Mouse (Mus musculus) retina, postnatal 7 days (tissue): ENCODE results near the gene Neb.

Experiments
- DNase-seq: peaks from one replicate; pipeline ENCODE4 v3.0.0-alpha.2; 2012; ENCODE audit warnings: low read depth, low spot score

The Neb gene

GRCm38 (mm10) chr2:52374706-52375105, 3.6 kb downstream of the Neb start:
- DNase-seq: no peak

- DNase-seq: no peak
These were observed 5.8 kb downstream of the Neb start for GRCm38 (mm10) chr2:52372480-52372879.

- DNase-seq: no peak
These were observed 6.2 kb downstream of the Neb start for GRCm38 (mm10) chr2:52372080-52372479.

GRCm38 (mm10) chr2:52371066-52371465, 7.2 kb downstream of the Neb start:
- DNase-seq: no peak

- DNase-seq: no peak
These were observed 8.7 kb downstream of the Neb start for GRCm38 (mm10) chr2:52369622-52370021.

- DNase-seq: no peak
These were observed 10.6 kb downstream of the Neb start for GRCm38 (mm10) chr2:52367665-52368064.

GRCm38 (mm10) chr2:52367248-52367647, 11.0 kb downstream of the Neb start:
- DNase-seq: no peak

GRCm38 (mm10) chr2:52361086-52361485, 17.2 kb downstream of the Neb start:
- no peak for DNase-seq

GRCm38 (mm10) chr2:52359722-52360121, 18.6 kb downstream of the Neb start:
- DNase-seq: no peak

GRCm38 (mm10) chr2:52358156-52358555, 20.1 kb downstream of the Neb start:
- no peak for DNase-seq

GRCm38 (mm10) chr2:52351029-52351428, 27.2 kb downstream of the Neb start:
- no peak for DNase-seq

- DNase-seq: no peak
These were observed 37.3 kb downstream of the Neb start for GRCm38 (mm10) chr2:52340990-52341389.

- DNase-seq: no peak
These were observed 42.7 kb downstream of the Neb start for GRCm38 (mm10) chr2:52335556-52335955.

- no peak for DNase-seq
These were observed 43.2 kb downstream of the Neb start for GRCm38 (mm10) chr2:52335087-52335486.

- no peak for DNase-seq
These were observed 44.7 kb downstream of the Neb start for GRCm38 (mm10) chr2:52333535-52333934.

GRCm38 (mm10) chr2:52331761-52332160, 46.5 kb downstream of the Neb start:
- DNase-seq: no peak

- no peak for DNase-seq
These were observed 50.9 kb downstream of the Neb start for GRCm38 (mm10) chr2:52327244-52327815.

- DNase-seq: no peak
These were observed 56.4 kb downstream of the Neb start for GRCm38 (mm10) chr2:52321866-52322265.

GRCm38 (mm10) chr2:52320175-52320574, 58.1 kb downstream of the Neb start:
- no peak for DNase-seq

GRCm38 (mm10) chr2:52319020-52319567, 59.2 kb downstream of the Neb start:
- no peak for DNase-seq

GRCm38 (mm10) chr2:52317471-52317870, 60.8 kb downstream of the Neb start:
- DNase-seq: no peak

- no peak for DNase-seq
These were observed 62.5 kb downstream of the Neb start for GRCm38 (mm10) chr2:52315737-52316136.

GRCm38 (mm10) chr2:52314922-52315730, 63.1 kb downstream of the Neb start:
- DNase-seq: no peak
